Mouse (Mus musculus): ENCODE data around the gene Trio. TPM values are rescaled to one million over a fixed set of nuclear protein-coding genes. Genes with fewer than 3 reads are reported as not detected.

Gene Trio
- polyA plus RNA-seq, 1 experiment = 17.5 TPM

- 68% methylated on average over 3 of the region's 3 CpGs for WGBS
- Histone ChIP-seq H3K36me3 (ENCODE audit: control insufficient read depth, insufficient read depth, low read length) (no peaks in the 10 kb centered on the region), H3K4me1 (ENCODE audit: control insufficient read depth, insufficient read depth, insufficient read length, low read length) (no peaks in the 10 kb centered on the region), H3K27ac (ENCODE audit: insufficient read depth, low read depth, low read length) (no peak overlapping the region), H3K4me3 (ENCODE audit: low read depth, low read length) (no peak overlapping the region), H3K27me3 (ENCODE audit: control insufficient read depth, insufficient read depth, low read length) (no peaks in the 10 kb centered on the region)
- no peak for TF ChIP-seq CTCF (IDR thresholded peaks at IDR 0.05; ENCODE audit: extremely low read depth, insufficient read length, insufficient replicate concordance, low read depth, low read length)
- TF ChIP-seq POLR2A (IDR thresholded peaks at IDR 0.05; ENCODE audit: low read depth, low read length) = no peak
These were observed 72.1 kb downstream of the Trio start for GRCm38 (mm10) chr15:27953570-27953969.

GRCm38 (mm10) chr15:27951195-27951594 lies 74.5 kb downstream of the Trio start:
- 87% methylated on average over 7 of the region's 7 CpGs for WGBS
- Histone ChIP-seq H3K4me3 (ENCODE audit: low read depth, low read length) (no peak overlapping the region), H3K27me3 (ENCODE audit: control insufficient read depth, insufficient read depth, low read length) (no peaks in the 10 kb centered on the region), H3K27ac (ENCODE audit: insufficient read depth, low read depth, low read length) (no peak overlapping the region), H3K36me3 (ENCODE audit: control insufficient read depth, insufficient read depth, low read length) (no peaks in the 10 kb centered on the region), H3K4me1 (ENCODE audit: control insufficient read depth, insufficient read depth, insufficient read length, low read length) (no peaks in the 10 kb centered on the region)
- no peak for TF ChIP-seq POLR2A (IDR thresholded peaks at IDR 0.05; ENCODE audit: low read depth, low read length)
- TF ChIP-seq CTCF (IDR thresholded peaks at IDR 0.05; ENCODE audit: extremely low read depth, insufficient read length, insufficient replicate concordance, low read depth, low read length) = no peak

- Histone ChIP-seq H3K4me3 (ENCODE audit: low read depth, low read length) (no peak overlapping the region), H3K36me3 (ENCODE audit: control insufficient read depth, insufficient read depth, low read length) (no peaks in the 10 kb centered on the region)
- WGBS = 88% methylated on average over 9 of the region's 9 CpGs
These were observed 76.5 kb downstream of the Trio start for GRCm38 (mm10) chr15:27949196-27949595.

GRCm38 (mm10) chr15:27947880-27948279 lies 77.8 kb downstream of the Trio start:
- no peaks in the 10 kb centered on the region for H3K4me1 ChIP-seq (ENCODE audit: control insufficient read depth, insufficient read depth, insufficient read length, low read length)
- H3K27ac ChIP-seq (ENCODE audit: insufficient read depth, low read depth, low read length) = no peak overlapping the region
- TF ChIP-seq CTCF (IDR thresholded peaks at IDR 0.05; ENCODE audit: extremely low read depth, insufficient read length, insufficient replicate concordance, low read depth, low read length) (no peak), POLR2A (IDR thresholded peaks at IDR 0.05; ENCODE audit: low read depth, low read length) (no peak)
- no peaks in the 10 kb centered on the region for H3K27me3 ChIP-seq (ENCODE audit: control insufficient read depth, insufficient read depth, low read length)
- no peaks in the 10 kb centered on the region for H3K36me3 ChIP-seq (ENCODE audit: control insufficient read depth, insufficient read depth, low read length)
- 91% methylated on average over 3 of the region's 3 CpGs for WGBS
- no peak overlapping the region for H3K4me3 ChIP-seq (ENCODE audit: low read depth, low read length)

More at GRCm38 (mm10) chr15:27949196-27949595, 76.5 kb downstream of the Trio start:
- H3K27me3 ChIP-seq (ENCODE audit: control insufficient read depth, insufficient read depth, low read length) = no peaks in the 10 kb centered on the region
- TF ChIP-seq POLR2A (IDR thresholded peaks at IDR 0.05; ENCODE audit: low read depth, low read length) = no peak
- TF ChIP-seq CTCF (IDR thresholded peaks at IDR 0.05; ENCODE audit: extremely low read depth, insufficient read length, insufficient replicate concordance, low read depth, low read length) = no peak
- H3K4me1 ChIP-seq (ENCODE audit: control insufficient read depth, insufficient read depth, insufficient read length, low read length) = no peaks in the 10 kb centered on the region
- H3K27ac ChIP-seq (ENCODE audit: insufficient read depth, low read depth, low read length) = no peak overlapping the region

GRCm38 (mm10) chr15:27945570-27945969 lies 80.1 kb downstream of the Trio start:
- H3K27ac ChIP-seq (ENCODE audit: insufficient read depth, low read depth, low read length) = no peak overlapping the region
- no peak overlapping the region for H3K4me3 ChIP-seq (ENCODE audit: low read depth, low read length)
- no peak for TF ChIP-seq CTCF (IDR thresholded peaks at IDR 0.05; ENCODE audit: extremely low read depth, insufficient read length, insufficient replicate concordance, low read depth, low read length)
- no peaks in the 10 kb centered on the region for H3K27me3 ChIP-seq (ENCODE audit: control insufficient read depth, insufficient read depth, low read length)
- no peaks in the 10 kb centered on the region for H3K36me3 ChIP-seq (ENCODE audit: control insufficient read depth, insufficient read depth, low read length)
- H3K4me1 ChIP-seq (ENCODE audit: control insufficient read depth, insufficient read depth, insufficient read length, low read length) = no peaks in the 10 kb centered on the region
- WGBS = 72% methylated on average over 9 of the region's 9 CpGs

- Histone ChIP-seq H3K4me3 (ENCODE audit: low read depth, low read length) (no peak overlapping the region), H3K27ac (ENCODE audit: insufficient read depth, low read depth, low read length) (no peak overlapping the region), H3K4me1 (ENCODE audit: control insufficient read depth, insufficient read depth, insufficient read length, low read length) (peaks cover 3% of the 10 kb centered on the region; the same call in 1 of the 2 replicates), H3K27me3 (ENCODE audit: control insufficient read depth, insufficient read depth, low read length) (no peaks in the 10 kb centered on the region), H3K36me3 (ENCODE audit: control insufficient read depth, insufficient read depth, low read length) (no peaks in the 10 kb centered on the region)
- TF ChIP-seq POLR2A (IDR thresholded peaks at IDR 0.05; ENCODE audit: low read depth, low read length) (no peak), CTCF (IDR thresholded peaks at IDR 0.05; ENCODE audit: extremely low read depth, insufficient read length, insufficient replicate concordance, low read depth, low read length) (no peak)
- WGBS = 90% methylated on average over 11 of the region's 11 CpGs
These were observed 80.8 kb downstream of the Trio start for GRCm38 (mm10) chr15:27944898-27945297.

GRCm38 (mm10) chr15:27943486-27944195 lies 82.0 kb downstream of the Trio start:
- H3K4me1 ChIP-seq (ENCODE audit: control insufficient read depth, insufficient read depth, insufficient read length, low read length) = peaks cover 3% of the 10 kb centered on the region; the same call in 1 of the 2 replicates
- 71% methylated on average over 18 of the region's 18 CpGs for WGBS
- no peaks in the 10 kb centered on the region for H3K36me3 ChIP-seq (ENCODE audit: control insufficient read depth, insufficient read depth, low read length)
- H3K27me3 ChIP-seq (ENCODE audit: control insufficient read depth, insufficient read depth, low read length) = no peaks in the 10 kb centered on the region
- H3K27ac ChIP-seq (ENCODE audit: insufficient read depth, low read depth, low read length) = no peak overlapping the region
- TF ChIP-seq POLR2A (IDR thresholded peaks at IDR 0.05; ENCODE audit: low read depth, low read length) (no peak), CTCF (IDR thresholded peaks at IDR 0.05; ENCODE audit: extremely low read depth, insufficient read length, insufficient replicate concordance, low read depth, low read length) (no peak)
- no peak overlapping the region for H3K4me3 ChIP-seq (ENCODE audit: low read depth, low read length)
